Mouse (Mus musculus) intestine, embryonic 15.5 days (tissue): ENCODE measurements around the gene Il31. TPM values are rescaled to one million over a fixed set of nuclear protein-coding genes. Genes with fewer than 3 reads are reported as not detected.

Source experiments
- ATAC-seq: fragments of 200-750 bp; cut with Nextera tagmentation; 2 replicates; pipeline ENCODE4 v1.8.0; 2017; ENCODE audit warnings: moderate TSS enrichment, moderate library complexity
- H3K27ac ChIP-seq: fragments of 300-500 bp; sonication (generic); 2 replicates; pipeline ENCODE4 v1.5.1; 2015; ENCODE audit warnings: mild to moderate bottlenecking, inconsistent platforms
- H3K27me3 ChIP-seq: fragments of 300-500 bp; sonication (generic); replicated peaks from 2 replicates; pipeline ENCODE4 v1.6.1; 2015; ENCODE audit warnings: inconsistent platforms
- H3K36me3 ChIP-seq: fragments of 300-500 bp; sonication (generic); 2 replicates; pipeline ENCODE4 v1.6.1; 2015; ENCODE audit warnings: inconsistent platforms
- H3K4me1 ChIP-seq: fragments of 300-500 bp; sonication (generic); replicated peaks from 2 replicates; pipeline ENCODE4 v1.6.1; 2015; ENCODE audit warnings: inconsistent platforms
- H3K4me2 ChIP-seq: fragments of 300-500 bp; sonication (generic); replicated peaks from 2 replicates; pipeline ENCODE4 v1.6.1; 2015; ENCODE audit warnings: mild to moderate bottlenecking, inconsistent platforms
- H3K4me3 ChIP-seq: fragments of 300-500 bp; sonication (generic); replicated peaks from 2 replicates; pipeline ENCODE4 v1.5.1; 2015; ENCODE audit warnings: inconsistent platforms
- H3K9ac ChIP-seq: fragments of 300-500 bp; sonication (generic); 2 replicates; pipeline ENCODE4 v1.6.1; 2015; ENCODE audit warnings: inconsistent platforms
- H3K9me3 ChIP-seq: fragments of 300-500 bp; sonication (generic); 2 replicates; pipeline ENCODE4 v1.6.1; 2016; ENCODE audit warnings: inconsistent platforms
- WGBS: fragments of 180-500 bp; shearing (Covaris S2); methylation state at CpG from one replicate; pipeline ENCODE4 v1.1.7; 2015; 5-methylcytosine and 5-hydroxymethylcytosine counted together
- polyA plus RNA-seq: library from polyadenylated mRNA; unstranded; fragments of >200 nt; fragmentation: Nextera tagmentation; extraction: Ambion mirVana; gene quantifications from 2 replicates; pipeline ENCODE4 v1.2.1, GENCODE M21; 2015

Gene Il31
- polyA plus RNA-seq, 1 experiment from 2014 or later: not detected

DNA sequence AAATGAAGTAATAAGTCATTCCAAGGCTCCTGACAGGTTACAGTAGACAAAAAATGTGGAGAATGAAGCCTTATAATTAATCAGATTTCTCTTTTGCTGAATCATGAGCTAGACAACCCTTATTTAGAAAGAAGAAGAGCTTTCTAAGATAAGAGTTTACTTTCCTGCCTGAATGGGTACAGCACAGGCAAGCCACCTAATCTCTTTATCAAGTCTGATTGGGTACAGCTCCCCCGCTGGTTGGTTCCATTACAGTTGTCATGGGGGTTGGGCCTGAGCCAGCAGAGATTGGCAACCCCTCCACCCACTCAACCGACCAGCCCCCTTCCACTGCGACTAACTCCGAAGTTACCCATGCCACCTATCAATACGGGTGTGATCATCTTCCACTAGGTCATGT is 27.9 kb downstream of the Il31 start:
- Histone ChIP-seq H3K4me1 (no peaks in the 10 kb centered on the region), H3K9ac (no peak overlapping the region), H3K4me3 (no peak overlapping the region), H3K36me3 (no peaks in the 10 kb centered on the region), H3K27ac (no peak overlapping the region), H3K9me3 (no peaks in the 10 kb centered on the region), H3K27me3 (no peaks in the 10 kb centered on the region), H3K4me2 (no peak overlapping the region)
- no peak for ATAC-seq
- WGBS: 53% methylated on average over 5 of the region's 5 CpGs

DNA sequence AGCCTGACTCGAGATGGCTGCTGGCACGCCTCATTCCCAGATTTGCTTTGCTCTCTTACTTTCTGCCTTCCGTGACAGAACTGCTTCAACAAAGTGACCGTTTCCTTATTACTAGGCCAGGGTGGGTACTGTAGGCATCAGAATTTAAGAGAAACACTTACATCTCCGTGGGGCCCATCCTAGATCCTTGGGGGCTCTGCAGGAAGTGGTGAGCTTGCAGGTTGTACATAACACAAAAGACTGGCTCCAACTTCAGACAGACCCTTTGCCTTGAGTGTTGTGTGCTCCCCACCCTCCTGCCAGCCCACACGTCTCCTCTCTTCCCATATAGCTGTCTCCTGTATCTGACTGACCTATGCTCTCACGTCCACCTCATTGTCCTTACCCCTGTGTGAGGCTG is 37.4 kb downstream of the Il31 start:
- no peak for ATAC-seq
- peaks cover 54% of the 10 kb centered on the region for H3K36me3 ChIP-seq

DNA sequence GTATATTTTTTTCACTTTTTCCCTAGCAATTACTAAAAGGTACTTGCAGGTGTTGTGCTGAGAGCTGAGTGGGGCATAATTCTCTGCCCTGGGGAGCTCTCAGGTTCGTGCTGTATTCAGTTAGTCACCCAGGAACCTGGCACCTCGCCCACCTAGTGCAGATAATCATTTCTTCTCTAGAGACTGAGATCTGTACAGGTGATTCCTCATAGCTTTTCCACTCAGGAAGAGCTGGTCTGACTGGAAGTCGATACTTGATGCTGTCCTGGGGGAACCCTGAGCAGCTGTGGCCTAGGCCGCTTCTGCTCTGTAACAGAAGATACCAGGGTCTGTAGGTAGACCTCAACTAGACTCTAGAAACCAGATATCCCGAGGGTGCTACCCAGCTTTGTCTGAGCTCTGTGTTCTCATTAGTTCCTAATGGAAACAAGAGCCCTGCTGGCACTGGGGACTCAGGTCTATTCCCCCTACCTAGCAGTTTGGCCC is 44.4 kb downstream of the Il31 start:
- Histone ChIP-seq H3K9me3 (no peaks in the 10 kb centered on the region), H3K9ac (no peak overlapping the region), H3K4me2 (no peak overlapping the region), H3K27me3 (no peaks in the 10 kb centered on the region), H3K27ac (no peak overlapping the region), H3K36me3 (peaks cover 47% of the 10 kb centered on the region), H3K4me3 (no peak overlapping the region), H3K4me1 (no peaks in the 10 kb centered on the region)
- ATAC-seq: no peak
- WGBS: 93% methylated on average over 5 of the region's 5 CpGs

More for the DNA sequence above, 37.4 kb downstream of the Il31 start:
- H3K4me2 ChIP-seq: no peak overlapping the region
- H3K4me1 ChIP-seq: no peaks in the 10 kb centered on the region
- no peaks in the 10 kb centered on the region for H3K27me3 ChIP-seq
- 87% methylated on average over 7 of the region's 7 CpGs for WGBS
- H3K4me3 ChIP-seq: no peak overlapping the region
- H3K9ac ChIP-seq: no peak overlapping the region
- H3K9me3 ChIP-seq: no peaks in the 10 kb centered on the region
- H3K27ac ChIP-seq: no peak overlapping the region

DNA sequence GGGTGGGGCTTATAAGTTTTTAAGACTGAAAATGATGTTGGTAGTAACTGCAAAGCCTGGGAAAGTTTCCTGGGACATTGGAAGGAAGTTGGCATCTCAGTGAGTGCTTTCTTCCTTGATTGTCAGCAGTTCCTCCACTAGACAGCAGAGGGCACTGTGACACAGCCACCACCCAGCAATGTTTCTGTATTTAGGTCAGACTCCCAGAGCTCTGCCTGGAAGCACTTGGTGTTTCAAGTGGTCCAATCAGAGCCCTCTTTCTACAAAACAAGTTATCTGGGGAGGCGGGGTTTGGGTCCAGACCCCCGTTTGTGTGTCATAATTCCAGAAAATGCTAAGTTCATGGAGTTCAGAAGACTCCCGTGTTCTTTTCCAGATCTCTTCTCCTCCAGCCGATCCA is 45.2 kb downstream of the Il31 start:
- H3K9me3 ChIP-seq: no peaks in the 10 kb centered on the region
- no peak for ATAC-seq
- H3K36me3 ChIP-seq: peaks cover 43% of the 10 kb centered on the region
- H3K27ac ChIP-seq: no peak overlapping the region
- WGBS: 39% methylated on average over 4 of the region's 4 CpGs
- no peak overlapping the region for H3K4me3 ChIP-seq
- H3K27me3 ChIP-seq: no peaks in the 10 kb centered on the region
- no peaks in the 10 kb centered on the region for H3K4me1 ChIP-seq
- H3K4me2 ChIP-seq: no peak overlapping the region
- no peak overlapping the region for H3K9ac ChIP-seq

DNA sequence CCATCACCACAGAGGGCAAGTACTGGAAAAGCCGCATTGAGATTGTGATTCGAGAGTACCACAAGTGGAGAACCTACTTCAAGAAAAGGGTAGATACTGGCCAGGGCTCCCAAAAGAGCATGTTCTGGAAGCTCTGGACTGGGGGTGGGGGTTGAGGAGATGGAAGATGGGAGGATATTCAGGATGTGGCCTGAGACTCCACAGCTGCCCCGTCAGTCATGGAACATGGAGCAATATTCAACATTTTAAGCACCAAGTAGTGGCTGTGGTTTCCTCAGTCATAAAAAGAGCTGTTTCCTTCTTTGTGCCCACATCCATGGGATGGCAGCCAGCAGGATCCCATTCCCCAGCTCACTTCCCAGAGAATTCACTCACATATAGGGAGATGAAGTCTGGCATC is 47.0 kb downstream of the Il31 start:
- H3K27me3 ChIP-seq: no peaks in the 10 kb centered on the region
- WGBS: 96% methylated on average over 3 of the region's 3 CpGs
- no peaks in the 10 kb centered on the region for H3K9me3 ChIP-seq
- H3K36me3 ChIP-seq: peaks cover 34% of the 10 kb centered on the region
- no peak overlapping the region for H3K4me3 ChIP-seq
- ATAC-seq: no peak
- no peak overlapping the region for H3K27ac ChIP-seq
- no peak overlapping the region for H3K9ac ChIP-seq
- H3K4me1 ChIP-seq: 0 out of 2 replicates have a peak, but pooled peaks cover 2% of the 10 kb centered on the region
- no peak overlapping the region for H3K4me2 ChIP-seq

- H3K4me3 ChIP-seq: no peak overlapping the region
- ATAC-seq: no peak
- H3K36me3 ChIP-seq: peaks cover 25% of the 10 kb centered on the region
- no peaks in the 10 kb centered on the region for H3K9me3 ChIP-seq
- peaks cover 9% of the 10 kb centered on the region for H3K4me1 ChIP-seq
- H3K4me2 ChIP-seq: no peak overlapping the region
- no peak overlapping the region for H3K27ac ChIP-seq
- no peak overlapping the region for H3K9ac ChIP-seq
- 64% methylated on average over 4 of the region's 4 CpGs for WGBS
- no peaks in the 10 kb centered on the region for H3K27me3 ChIP-seq
Measured at GRCm38 (mm10) chr5:123440664-123441063, 48.6 kb downstream of the Il31 start.

GRCm38 (mm10) chr5:123439941-123440340 is 49.3 kb downstream of the Il31 start:
- no peak overlapping the region for H3K27ac ChIP-seq

DNA sequence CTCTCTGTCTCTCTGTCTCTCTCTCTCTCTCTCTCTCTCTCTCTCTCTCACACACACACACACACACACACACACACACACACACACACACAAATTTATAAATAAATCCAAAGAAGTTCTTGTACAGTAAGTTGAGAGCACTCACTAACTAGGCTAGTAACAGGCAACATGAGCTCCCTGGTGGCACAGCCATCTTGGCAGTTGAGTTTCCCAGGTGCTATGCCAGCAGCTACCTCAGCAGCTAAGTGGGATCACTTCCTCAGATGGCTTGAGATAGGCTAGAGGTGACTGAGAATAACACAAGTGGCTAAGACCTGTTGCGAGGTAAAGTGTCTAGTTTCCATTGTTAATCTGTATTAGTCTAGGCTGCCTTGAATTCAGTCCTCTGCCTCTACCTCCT is 50.0 kb downstream of the Il31 start:
- H3K4me1 ChIP-seq: peaks cover 10% of the 10 kb centered on the region
- WGBS: 89% methylated on average over 1 of the region's 1 CpGs
- no peak overlapping the region for H3K4me3 ChIP-seq
- no peaks in the 10 kb centered on the region for H3K27me3 ChIP-seq
- no peaks in the 10 kb centered on the region for H3K9me3 ChIP-seq
- H3K9ac ChIP-seq: no peak overlapping the region
- H3K36me3 ChIP-seq: peaks cover 20% of the 10 kb centered on the region; the same call in 1 of the 2 replicates
- no peak for ATAC-seq
- H3K27ac ChIP-seq: no peak overlapping the region
- no peak overlapping the region for H3K4me2 ChIP-seq

More at GRCm38 (mm10) chr5:123439941-123440340, 49.3 kb downstream of the Il31 start:
- no peak overlapping the region for H3K4me3 ChIP-seq
- no peaks in the 10 kb centered on the region for H3K27me3 ChIP-seq
- H3K36me3 ChIP-seq: peaks cover 22% of the 10 kb centered on the region; the same call in 1 of the 2 replicates
- no peak for ATAC-seq
- 80% methylated on average over 4 of the region's 4 CpGs for WGBS
- H3K4me1 ChIP-seq: peaks cover 10% of the 10 kb centered on the region
- H3K9me3 ChIP-seq: no peaks in the 10 kb centered on the region
- H3K9ac ChIP-seq: no peak overlapping the region
- no peak overlapping the region for H3K4me2 ChIP-seq

GRCm38 (mm10) chr5:123438381-123438780 is 50.9 kb downstream of the Il31 start:
- WGBS: 84% methylated on average over 3 of the region's 3 CpGs
- Histone ChIP-seq H3K36me3 (peaks cover 18% of the 10 kb centered on the region; the same call in 1 of the 2 replicates), H3K27ac (no peak overlapping the region), H3K4me3 (no peak overlapping the region), H3K9ac (no peak overlapping the region), H3K27me3 (no peaks in the 10 kb centered on the region), H3K9me3 (no peaks in the 10 kb centered on the region), H3K4me1 (peaks cover 10% of the 10 kb centered on the region), H3K4me2 (no peak overlapping the region)
- ATAC-seq: no peak

DNA sequence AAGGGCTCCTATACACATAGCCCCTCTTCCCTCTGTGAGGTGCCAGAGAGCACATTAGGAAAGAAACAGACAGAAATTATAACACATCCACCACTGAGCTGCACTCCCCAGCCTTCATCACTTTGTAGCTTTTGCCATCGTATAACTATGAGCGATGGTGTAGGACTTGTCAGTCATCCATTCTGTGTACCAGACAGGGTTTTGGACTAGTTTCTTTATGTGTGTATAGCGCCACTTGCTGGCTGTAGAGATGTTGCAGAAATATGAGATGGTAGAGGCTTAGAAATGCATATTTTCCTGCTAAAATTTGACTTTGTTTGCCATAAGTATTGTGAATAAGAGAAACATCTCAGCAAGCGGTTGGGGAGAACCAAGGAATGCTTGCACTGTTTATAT is 52.5 kb downstream of the Il31 start:
- WGBS: 38% methylated on average over 4 of the region's 4 CpGs
- no peaks in the 10 kb centered on the region for H3K9me3 ChIP-seq

GRCm38 (mm10) chr5:123436071-123436779 is 53.1 kb downstream of the Il31 start:
- H3K27me3 ChIP-seq: no peaks in the 10 kb centered on the region
- 0 out of 2 replicates have a peak, but pooled peaks cover 8% of the 10 kb centered on the region for H3K36me3 ChIP-seq
- H3K4me2 ChIP-seq: no peak overlapping the region
- ATAC-seq: no peak
- no peak overlapping the region for H3K4me3 ChIP-seq
- H3K9me3 ChIP-seq: no peaks in the 10 kb centered on the region
- H3K27ac ChIP-seq: no peak overlapping the region
- WGBS: 56% methylated on average over 8 of the region's 8 CpGs
- peaks cover 22% of the 10 kb centered on the region for H3K4me1 ChIP-seq
- H3K9ac ChIP-seq: no peak overlapping the region

More for the DNA sequence above, 52.5 kb downstream of the Il31 start:
- no peak; the same call in 1 of the 2 replicates for ATAC-seq
- Histone ChIP-seq H3K36me3 (0 out of 2 replicates have a peak, but pooled peaks cover 8% of the 10 kb centered on the region), H3K4me3 (no peak overlapping the region), H3K4me2 (no peak overlapping the region), H3K9ac (no peak overlapping the region), H3K27ac (no peak overlapping the region), H3K4me1 (peaks cover 21% of the 10 kb centered on the region), H3K27me3 (no peaks in the 10 kb centered on the region)

DNA sequence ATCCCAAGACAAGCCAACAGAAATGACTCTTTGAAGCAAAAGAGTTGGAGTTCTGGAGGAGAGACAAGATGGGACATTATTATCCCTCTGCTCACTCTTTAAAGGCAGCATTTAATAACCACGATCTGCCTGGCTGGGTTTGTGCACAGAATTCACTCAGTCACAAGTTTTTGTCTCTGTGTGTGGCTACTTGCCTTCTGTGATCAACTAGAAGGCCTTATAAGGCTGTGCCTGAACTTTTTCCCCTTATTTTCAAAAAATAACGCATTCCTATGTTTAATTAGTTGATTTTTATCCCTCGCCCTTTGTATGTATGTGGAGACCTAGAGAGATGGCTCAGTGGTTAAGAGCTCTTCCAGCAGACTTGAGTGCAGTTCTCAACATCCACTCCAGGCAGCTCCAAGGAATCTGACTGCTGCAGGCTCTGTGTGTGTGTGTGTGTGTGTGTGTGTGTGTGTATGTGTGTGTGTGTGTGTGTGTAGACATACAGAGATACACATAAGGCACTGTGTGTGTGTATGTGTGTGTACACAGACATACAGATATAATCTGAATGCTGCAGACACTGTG is 56.9 kb downstream of the Il31 start:
- no peak overlapping the region for H3K4me3 ChIP-seq
- no peaks in the 10 kb centered on the region for H3K9me3 ChIP-seq
- peaks cover 19% of the 10 kb centered on the region for H3K4me1 ChIP-seq
- no peaks in the 10 kb centered on the region for H3K27me3 ChIP-seq
- H3K27ac ChIP-seq: peak overlapping the region; percentile 32; the same call in 1 of the 2 replicates
- H3K36me3 ChIP-seq: no peaks in the 10 kb centered on the region
- no peak overlapping the region for H3K4me2 ChIP-seq
- H3K9ac ChIP-seq: no peak overlapping the region
- WGBS: 72% methylated on average over 3 of the region's 3 CpGs
- ATAC-seq: no peak
